Mouse (Mus musculus) adrenal gland (tissue): Measurements from ENCODE around the gene Srl.
"Not testable (repeated sequence)": the region's sequence is repeated elsewhere in the genome, so short reads cannot be mapped to it uniquely, and the experiment has no call there.

ENCODE experiments used
- intact Hi-C: fragments of 180-260 bp; cut with DNase I; formaldehyde crosslinking; loops from one replicate; pipeline ENCODE4 v1.15.1; 2025
- long read RNA-seq, 2 experiments: library from polyadenylated mRNA; unstranded; transcript quantifications; one replicate each; pipeline ENCODE4 v2.0.0; 2020; ENCODE audit warnings: borderline replicate concordance in 1 of 2; ENCODE audit not compliant: insufficient replicate concordance in 1 of 2

Srl gene
- long read RNA-seq, experiment 1: 0 reads
- long read RNA-seq, experiment 2, partial matches to known transcripts: 0 of 1 reads
- long read RNA-seq, experiment 2, other reads (novel, unspliced or antisense): 1 of 1 reads

DNA sequence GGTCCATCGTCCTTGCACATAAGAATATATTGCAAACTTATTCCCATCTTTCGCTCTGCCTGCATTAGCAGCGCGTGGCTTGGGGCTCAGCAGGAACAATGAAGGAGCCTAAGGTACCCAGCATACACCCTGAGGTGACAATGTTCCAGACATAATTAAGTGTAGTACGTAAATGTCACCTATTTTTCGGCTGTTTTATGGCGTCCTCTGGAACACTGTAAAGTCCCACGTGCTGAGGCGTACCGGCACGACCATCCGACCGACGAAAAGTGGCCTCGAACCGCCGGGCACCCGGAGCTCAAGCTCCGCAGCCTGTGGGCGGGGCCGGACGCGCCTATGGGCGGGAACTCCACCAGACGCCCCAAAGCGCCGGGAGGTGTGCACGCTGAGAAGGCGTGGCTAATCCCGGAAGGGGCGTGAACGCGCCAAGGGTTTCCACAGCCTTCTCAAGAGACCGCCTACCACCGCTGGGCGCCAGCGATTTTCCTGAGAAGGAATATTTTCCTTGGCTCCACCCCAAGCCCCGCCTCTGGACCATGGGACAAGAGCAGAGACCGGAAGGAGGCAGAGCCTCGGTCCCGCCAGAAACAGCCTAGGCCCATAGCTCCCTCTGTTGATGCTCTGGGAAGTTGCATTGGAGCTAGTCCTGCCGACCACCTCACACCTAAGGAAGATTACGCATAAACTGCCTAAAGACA, at the start of gene Srl:
Srl (minus strand) TSS at position 316 of the 698 bp plus-strand sequence.
- intact Hi-C loops: loop anchor here (1.0 to 2.0 kb wide), 2 partner anchors 51 to 225 kb away; no protein-coding TSS in a partner anchor

DNA sequence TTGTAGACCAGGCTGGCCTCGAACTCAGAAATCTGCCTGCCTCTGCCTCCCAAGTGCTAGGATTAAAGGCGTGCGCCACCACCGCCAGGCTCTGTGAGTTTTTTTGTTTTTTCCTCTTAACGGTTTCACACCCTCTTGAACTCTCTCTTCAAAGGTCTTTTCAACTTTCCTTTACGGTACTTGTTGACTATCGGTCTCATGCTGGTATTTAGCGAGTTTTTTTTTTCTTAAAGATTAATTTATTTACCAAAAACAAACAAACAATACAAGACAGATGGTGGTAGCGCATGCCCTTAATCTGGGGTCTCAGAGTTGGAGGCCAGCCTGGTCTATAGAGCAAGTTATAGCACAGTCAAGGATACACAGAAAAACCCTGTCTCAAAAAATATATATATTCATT, 48.6 kb upstream of the Srl start:
- intact Hi-C loops: no loop called here

DNA sequence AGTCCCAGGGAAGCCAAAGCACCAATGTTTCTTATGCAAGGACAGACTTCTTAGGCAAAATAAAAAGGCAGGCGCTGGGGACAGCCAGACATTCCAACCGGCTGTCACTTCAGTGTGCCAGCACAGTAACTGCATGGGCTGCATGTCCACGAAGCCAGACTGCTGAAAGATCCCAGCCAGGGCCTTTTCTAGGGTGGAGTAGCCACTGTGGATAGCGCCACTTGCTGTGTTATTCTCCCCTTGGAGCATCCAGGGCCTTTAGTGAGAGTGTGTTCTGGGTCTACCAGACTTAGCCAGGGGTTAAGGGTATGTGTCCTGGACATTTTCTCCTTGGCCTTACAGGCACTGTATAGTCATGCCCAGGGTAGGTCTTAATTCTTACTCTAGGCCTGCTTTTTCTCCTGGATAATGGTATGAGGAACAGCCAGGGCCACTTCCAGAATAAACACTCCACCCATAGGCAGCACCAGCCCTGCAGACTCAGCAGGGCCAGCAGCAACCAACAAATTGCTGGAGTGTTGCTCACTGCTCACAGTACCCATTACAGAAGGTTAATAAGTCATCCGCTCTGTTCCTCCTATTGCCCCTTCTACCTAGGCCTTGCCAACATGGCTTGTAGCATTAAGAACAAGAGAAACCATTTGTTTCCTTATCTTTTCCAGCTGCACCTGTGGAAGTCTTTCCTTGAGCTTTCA, 46.0 kb upstream of the Srl start:
- intact Hi-C loops: no loop called here

- intact Hi-C loops: no loop called here
Measured at GRCm38 (mm10) chr16:4586531-4587123, 45.0 kb upstream of the Srl start.

GRCm38 (mm10) chr16:4585642-4586530, 44.3 kb upstream of the Srl start:
- intact Hi-C loops: no loop called here

GRCm38 (mm10) chr16:4584438-4584837, 42.8 kb upstream of the Srl start:
- intact Hi-C loops: no loop called here

GRCm38 (mm10) chr16:4583807-4584206, 42.2 kb upstream of the Srl start:
- intact Hi-C loops: no loop called here

- intact Hi-C loops: not testable (repeated sequence)
Measured at GRCm38 (mm10) chr16:4581179-4581578, 39.6 kb upstream of the Srl start.

DNA sequence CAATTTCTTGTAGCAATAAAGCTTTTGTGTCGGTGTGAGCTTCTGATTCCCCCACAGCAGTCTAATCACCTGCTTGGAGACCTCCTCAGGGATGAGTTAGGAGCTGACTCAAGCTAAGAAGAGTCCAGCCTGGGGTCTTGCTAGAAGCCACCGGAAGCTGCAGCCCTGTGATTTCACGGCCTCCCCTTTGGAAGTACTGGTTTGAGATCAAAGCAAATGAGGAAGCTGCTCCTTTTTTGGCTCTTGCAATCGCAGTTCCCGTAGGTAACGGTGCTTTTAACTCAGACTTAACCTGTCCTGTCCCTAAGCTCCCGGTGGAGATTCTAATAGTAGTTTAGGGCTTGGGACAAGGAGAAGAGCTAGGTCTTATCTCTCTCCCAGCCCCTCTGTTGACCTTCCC, 37.0 kb upstream of the Srl start:
- intact Hi-C loops: no loop called here

GRCm38 (mm10) chr16:4576873-4577272, 35.3 kb upstream of the Srl start:
- intact Hi-C loops: no loop called here

- intact Hi-C loops: no loop called here
Measured at GRCm38 (mm10) chr16:4576038-4576437, 34.4 kb upstream of the Srl start.

GRCm38 (mm10) chr16:4570737-4571136, 29.1 kb upstream of the Srl start:
- intact Hi-C loops: no loop called here

- intact Hi-C loops: loop anchor here (1.0 to 5.0 kb wide), 2 partner anchors 39 to 99 kb away; no protein-coding TSS in a partner anchor
Measured at GRCm38 (mm10) chr16:4567912-4568311, 26.3 kb upstream of the Srl start.

DNA sequence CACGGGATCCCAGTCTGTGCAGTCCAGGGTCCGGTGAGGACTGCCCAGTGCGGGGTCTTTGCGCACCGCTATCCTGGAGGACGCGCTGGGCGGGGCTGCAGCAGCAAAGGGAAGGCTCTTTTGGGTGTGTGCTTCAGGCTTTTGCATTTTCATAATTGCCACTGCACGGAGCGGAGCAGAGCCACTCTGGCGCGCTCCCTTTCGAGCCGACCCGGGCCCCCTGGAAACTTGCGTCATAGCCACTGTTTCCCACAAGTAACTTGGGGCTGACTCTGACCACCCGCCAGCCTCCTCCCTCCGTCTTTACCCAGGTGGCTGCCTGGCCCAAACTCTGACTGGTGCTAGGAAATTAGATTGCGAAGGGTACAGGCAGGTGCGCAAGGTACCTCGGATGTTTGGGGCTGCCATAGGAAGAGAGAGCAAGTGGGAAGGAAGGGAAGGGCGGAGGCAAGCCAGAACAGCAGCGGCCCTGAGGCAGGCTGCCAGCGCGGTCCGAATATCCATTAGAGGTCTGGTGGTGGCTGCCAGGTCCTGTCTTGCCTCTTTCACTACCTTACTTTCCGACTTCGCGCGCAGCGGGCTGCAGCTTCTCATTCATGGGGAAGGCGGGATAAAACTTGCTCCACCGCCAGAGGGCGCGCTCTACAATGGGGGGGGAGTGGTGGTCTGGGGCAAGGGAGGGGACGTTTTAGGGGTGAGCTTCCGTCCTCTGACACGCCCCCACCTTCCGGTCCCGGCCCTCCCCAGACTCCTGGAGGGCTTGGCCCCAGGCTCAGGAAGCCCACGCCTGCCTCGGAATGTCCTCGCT, 18.7 kb upstream of the Srl start:
- intact Hi-C loops: no loop called here

DNA sequence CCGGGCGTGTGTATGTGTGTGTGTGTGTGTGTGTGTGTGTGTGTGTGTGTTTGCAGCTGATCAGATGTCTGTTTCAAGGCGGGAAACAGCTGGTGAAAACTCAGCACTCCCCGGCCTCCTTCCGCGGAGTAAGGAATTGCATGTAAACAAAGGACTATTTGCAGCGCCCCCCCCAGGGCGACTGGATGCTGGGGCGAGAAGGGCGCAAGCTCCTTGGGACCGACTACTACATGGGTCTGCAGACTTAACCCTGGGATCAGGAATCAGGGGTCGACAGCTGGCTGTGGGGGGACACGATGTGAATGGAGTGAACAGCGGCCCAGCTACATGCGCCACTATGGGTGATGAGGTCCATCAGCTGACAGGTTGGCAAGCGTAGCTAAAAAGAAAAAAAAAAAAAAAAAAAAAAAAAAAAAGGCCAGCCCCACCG, 18.1 kb upstream of the Srl start, which contains the start of gene Tfap4:
Tfap4 (minus strand) TSS at position 140 of the 430 bp plus-strand sequence.
- intact Hi-C loops: no loop called here

DNA sequence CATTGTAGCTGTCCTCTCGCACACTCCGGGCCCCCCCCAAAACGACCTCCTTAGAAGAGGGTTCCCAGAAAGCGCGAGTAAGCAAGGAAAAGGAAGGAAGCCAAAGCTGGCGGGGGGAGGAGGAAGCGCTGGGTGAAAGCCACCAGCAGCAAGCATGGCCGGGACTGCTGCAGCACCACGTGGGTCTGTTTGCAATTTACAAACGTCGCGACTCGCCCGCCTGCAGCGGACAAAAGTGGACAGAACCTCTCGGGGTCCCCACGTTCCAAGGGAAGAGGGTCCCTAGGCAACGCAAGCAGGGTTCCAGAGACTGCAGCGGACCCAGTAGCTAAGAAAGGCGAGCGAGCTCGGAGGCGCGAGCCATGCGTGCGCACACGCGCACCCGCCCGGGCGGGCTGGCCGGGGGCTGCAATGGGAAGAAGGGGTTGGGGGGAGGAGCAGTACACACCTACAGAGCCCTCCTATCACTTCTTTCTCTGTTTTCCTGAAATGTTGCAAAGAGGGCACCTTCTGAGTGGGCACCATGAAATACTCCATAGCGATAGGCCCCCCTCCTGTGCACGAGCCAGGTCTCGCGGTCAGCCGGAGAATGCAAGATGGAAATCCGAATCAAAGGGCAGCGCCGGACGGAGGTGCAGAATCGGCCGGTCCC, 17.5 kb upstream of the Srl start:
- intact Hi-C loops: no loop called here

GRCm38 (mm10) chr16:4558384-4558979, 16.9 kb upstream of the Srl start:
- intact Hi-C loops: no loop called here

DNA sequence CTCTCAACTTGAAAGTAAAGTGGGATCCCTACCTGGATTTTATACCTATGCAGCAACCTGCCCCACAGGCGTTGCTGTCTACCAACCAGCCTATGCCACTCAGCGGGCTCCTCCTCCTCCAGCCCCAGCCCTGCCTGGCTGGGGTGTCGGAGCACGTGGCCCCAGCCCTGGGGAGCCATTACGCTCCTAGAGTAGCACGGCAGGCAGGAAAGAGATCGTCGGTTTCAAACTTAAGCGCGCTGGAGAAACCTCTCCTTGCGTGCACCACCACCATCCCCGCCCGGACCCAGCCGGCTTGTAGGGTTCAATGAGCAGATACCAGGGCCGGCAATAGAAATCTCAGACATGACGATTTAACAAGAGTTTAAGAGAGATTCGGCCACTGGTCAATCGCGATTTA, 16.3 kb upstream of the Srl start:
- intact Hi-C loops: no loop called here

- intact Hi-C loops: no loop called here
Measured at GRCm38 (mm10) chr16:4557085-4557484, 15.5 kb upstream of the Srl start.
